ENCODE assay signal across 27 mouse cellular contexts in the genomic region with DNA sequence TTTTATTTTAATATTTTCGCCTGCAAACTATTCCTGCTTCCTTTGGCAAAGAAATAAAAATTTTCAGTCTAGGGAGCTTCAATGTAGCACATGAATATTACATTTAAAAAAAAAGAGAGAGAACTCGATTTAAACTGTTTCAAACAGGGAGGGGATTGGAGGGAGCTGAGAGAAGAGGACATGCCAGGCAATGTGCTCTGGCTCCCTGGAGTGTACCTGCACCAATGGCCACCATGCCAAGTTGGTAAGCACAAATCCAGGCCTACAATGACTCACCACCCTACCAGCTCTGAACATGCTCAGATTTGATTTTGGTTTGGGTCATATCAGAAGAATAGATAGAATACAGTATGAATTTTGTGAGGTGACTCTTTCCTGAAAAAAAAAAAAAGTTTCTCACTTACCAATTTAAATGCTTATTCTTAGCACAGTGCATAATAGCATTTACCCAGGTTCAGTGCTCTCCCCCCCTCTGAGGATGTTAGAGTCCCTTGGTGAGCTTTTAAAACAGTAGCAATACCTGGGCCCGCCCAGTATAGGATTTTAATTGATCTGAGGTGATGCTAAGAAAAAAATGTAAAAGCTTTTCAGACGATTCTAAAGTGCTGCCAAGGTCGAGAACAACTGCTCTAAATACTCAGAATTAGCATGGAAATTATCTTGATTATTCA.
DNase-seq lines count a peak whose midpoint lies in the region; ATAC-seq and TF ChIP-seq lines count a peak whose summit lies in the region.
"Had no signal": no experiment of that assay in that cellular context is flagged by ENCODE, and none has a peak within 500 bp of the region (broad histone marks: within the 10 kb centered on the region; RNA-seq: fewer than 3 reads in every experiment).

No protein-coding gene starts in this region.

- H3K27ac ChIP-seq in hindbrain, embryonic 11.5 days (ENCODE audit: low read depth, low read length) = no peak overlapping the region
- H3K27ac ChIP-seq in hindbrain, embryonic 16.5 days (ENCODE audit: low read depth, low read length) = no peak overlapping the region
- 0 out of 2 replicates have a peak overlapping the region, but pooled peaks have one; percentile 25 for H3K27ac ChIP-seq in forebrain, embryonic 12.5 days
- no peak overlapping the region for H3K27ac ChIP-seq in forebrain, postnatal 0 days (ENCODE audit: low read depth, low read length)
- H3K27ac ChIP-seq: embryonic facial prominence, embryonic 15.5 days; hindbrain, embryonic 13.5 days; left cerebral cortex, adult 2 months; liver, embryonic 15.5 days; neural tube, embryonic 15.5 days had no signal

- H3K4me2 ChIP-seq in hindbrain, embryonic 11.5 days (replicated peaks; ENCODE audit: low read depth, low read length) = no peak overlapping the region
- H3K4me2 ChIP-seq in hindbrain, embryonic 16.5 days (ENCODE audit: low read length) = no peak overlapping the region
- no peak overlapping the region for H3K4me2 ChIP-seq in forebrain, embryonic 12.5 days
- no peak overlapping the region for H3K4me2 ChIP-seq in forebrain, postnatal 0 days (ENCODE audit: low read depth)
- H3K4me2 ChIP-seq: embryonic facial prominence, embryonic 15.5 days; heart, embryonic 11.5 days; hindbrain, embryonic 13.5 days; liver, embryonic 15.5 days; neural tube, embryonic 15.5 days had no signal

- H3K36me3 ChIP-seq in hindbrain, embryonic 11.5 days (ENCODE audit: control insufficient read depth, insufficient read depth, low read length) = no peaks in the 10 kb centered on the region
- H3K36me3 ChIP-seq in hindbrain, embryonic 16.5 days (ENCODE audit: control insufficient read depth, insufficient read depth, low read length) = no peaks in the 10 kb centered on the region
- no peaks in the 10 kb centered on the region for H3K36me3 ChIP-seq in forebrain, embryonic 12.5 days (replicated peaks)
- H3K36me3 ChIP-seq in forebrain, postnatal 0 days (ENCODE audit: insufficient read depth) = no peaks in the 10 kb centered on the region
- H3K36me3 ChIP-seq: embryonic facial prominence, embryonic 15.5 days; hindbrain, embryonic 13.5 days; liver, embryonic 15.5 days; neural tube, embryonic 15.5 days had no signal

- 0 out of 2 replicates have a peak, but pooled peaks cover 2% of the 10 kb centered on the region for H3K4me1 ChIP-seq in hindbrain, embryonic 11.5 days (replicated peaks; ENCODE audit: control insufficient read depth, insufficient read depth, low read length)
- no peaks in the 10 kb centered on the region for H3K4me1 ChIP-seq in hindbrain, embryonic 16.5 days (ENCODE audit: control insufficient read depth, insufficient read depth, low read depth, low read length)
- H3K4me1 ChIP-seq in forebrain, embryonic 12.5 days = peaks cover 19% of the 10 kb centered on the region
- no peaks in the 10 kb centered on the region for H3K4me1 ChIP-seq in forebrain, postnatal 0 days (ENCODE audit: insufficient read depth)
- no peaks in the 10 kb centered on the region for H3K4me1 ChIP-seq in lung, adult 2 months (ENCODE audit: control insufficient read depth, insufficient read depth, low read length)
- H3K4me1 ChIP-seq: embryonic facial prominence, embryonic 15.5 days; liver, embryonic 15.5 days; neural tube, embryonic 15.5 days had no signal

- TF ChIP-seq POLR2A in brain, embryonic 14.5 days (IDR thresholded peaks at IDR 0.05; ENCODE audit: borderline replicate concordance, extremely low read depth, insufficient read depth, insufficient read length, poor library complexity, severe bottlenecking) = no peak
- no peak for TF ChIP-seq POLR2A in lung, adult 2 months (IDR thresholded peaks at IDR 0.05; ENCODE audit: borderline replicate concordance, extremely low read depth, low read depth, low read length)

- H3K4me3 ChIP-seq in hindbrain, embryonic 11.5 days (ENCODE audit: low read depth, low read length) = no peak overlapping the region
- H3K4me3 ChIP-seq in hindbrain, embryonic 16.5 days (ENCODE audit: low read length) = no peak overlapping the region
- H3K4me3 ChIP-seq in forebrain, embryonic 12.5 days (replicated peaks) = no peak overlapping the region
- H3K4me3 ChIP-seq in forebrain, postnatal 0 days (ENCODE audit: low read depth, low read length) = no peak overlapping the region
- no peak overlapping the region for H3K4me3 ChIP-seq in lung, adult 2 months (replicated peaks; ENCODE audit: extremely low read depth, low read depth, low read length)
- H3K4me3 ChIP-seq: embryonic facial prominence, embryonic 15.5 days; hindbrain, embryonic 13.5 days; left cerebral cortex, adult 2 months; liver, embryonic 15.5 days; neural tube, embryonic 15.5 days had no signal

- DNase-seq in hindbrain, embryonic 11.5 days (ENCODE audit: low spot score) = no peak
- peak; percentile 53 for DNase-seq in brain, embryonic 14.5 days (ENCODE audit: low read depth)
- DNase-seq in forebrain, postnatal 0 days = no peak
- no peak for DNase-seq in lung, adult 2 months
- no peak for DNase-seq in urinary bladder, postnatal 4 days (ENCODE audit: low spot score in 2 of 2)
- no peak for DNase-seq in layer of hippocampus, adult 11-12 months (ENCODE audit: low spot score)
- DNase-seq: adrenal gland, adult 2 months; adrenal gland, postnatal 36 days; cerebellum, adult 2 months; cerebellum, postnatal 14 days; gastrocnemius, postnatal 36 days; heart, adult 18-20 months; heart, postnatal 36 days; kidney, adult 9 months; lung, postnatal 36 days; right cerebral cortex, postnatal 14 days; thymus, postnatal 14 days had no signal

- no peaks in the 10 kb centered on the region for H3K9me3 ChIP-seq in hindbrain, embryonic 11.5 days (ENCODE audit: control insufficient read depth, low read length)
- no peaks in the 10 kb centered on the region for H3K9me3 ChIP-seq in hindbrain, embryonic 16.5 days (ENCODE audit: control insufficient read depth, low read length)
- H3K9me3 ChIP-seq in forebrain, embryonic 12.5 days = no peaks in the 10 kb centered on the region
- H3K9me3 ChIP-seq in forebrain, postnatal 0 days (ENCODE audit: low read length) = no peaks in the 10 kb centered on the region
- H3K9me3 ChIP-seq: embryonic facial prominence, embryonic 15.5 days; hindbrain, embryonic 13.5 days; liver, embryonic 15.5 days; neural tube, embryonic 15.5 days had no signal

- no peak for TF ChIP-seq CTCF in brain, embryonic 14.5 days (IDR thresholded peaks at IDR 0.05; ENCODE audit: borderline replicate concordance, extremely low read depth, insufficient read depth, insufficient read length)
- TF ChIP-seq CTCF in forebrain, postnatal 0 days (IDR thresholded peaks at IDR 0.05; ENCODE audit: low read depth) = no peak
- TF ChIP-seq CTCF in lung, adult 2 months (IDR thresholded peaks at IDR 0.05; ENCODE audit: insufficient read depth, low read length) = no peak

- no peaks in the 10 kb centered on the region for H3K27me3 ChIP-seq in hindbrain, embryonic 11.5 days (ENCODE audit: control insufficient read depth, insufficient read depth, low read length)
- no peaks in the 10 kb centered on the region for H3K27me3 ChIP-seq in hindbrain, embryonic 16.5 days (replicated peaks; ENCODE audit: control insufficient read depth, insufficient read depth, low read length)
- no peaks in the 10 kb centered on the region for H3K27me3 ChIP-seq in forebrain, embryonic 12.5 days
- H3K27me3 ChIP-seq in forebrain, postnatal 0 days (ENCODE audit: insufficient read depth, low read length) = no peaks in the 10 kb centered on the region
- H3K27me3 ChIP-seq: embryonic facial prominence, embryonic 15.5 days; hindbrain, embryonic 13.5 days; liver, embryonic 15.5 days; neural tube, embryonic 15.5 days had no signal

- peak; percentile 61; the same call in 1 of the 2 replicates for ATAC-seq in hindbrain, embryonic 11.5 days (ENCODE audit: low FRiP score)
- ATAC-seq in hindbrain, embryonic 16.5 days = no peak
- peak; percentile 70; the same call in 1 of the 2 replicates for ATAC-seq in forebrain, embryonic 12.5 days (ENCODE audit: low FRiP score)
- peak; percentile 38; the same call in 1 of the 2 replicates for ATAC-seq in forebrain, postnatal 0 days
- ATAC-seq: activated CD4-positive, CD25-positive, alpha-beta regulatory T cell, adult 4 months; intestine, postnatal 0 days had no signal

- no peak overlapping the region for H3K9ac ChIP-seq in hindbrain, embryonic 11.5 days (ENCODE audit: low read depth, low read length)
- H3K9ac ChIP-seq in hindbrain, embryonic 16.5 days (ENCODE audit: low read depth, low read length) = no peak overlapping the region
- no peak overlapping the region for H3K9ac ChIP-seq in forebrain, embryonic 12.5 days
- H3K9ac ChIP-seq in forebrain, postnatal 0 days = no peak overlapping the region
- H3K9ac ChIP-seq: embryonic facial prominence, embryonic 15.5 days; hindbrain, embryonic 13.5 days; liver, embryonic 15.5 days; neural tube, embryonic 15.5 days had no signal

- 28% methylated on average over 5 of the region's 5 CpGs for WGBS in hindbrain, embryonic 11.5 days
- 21% methylated on average over 5 of the region's 5 CpGs for WGBS in hindbrain, embryonic 16.5 days
- WGBS in forebrain, embryonic 12.5 days = under 1% methylated on average over 5 of the region's 5 CpGs
- WGBS in forebrain, postnatal 0 days = 14% methylated on average over 5 of the region's 5 CpGs
- 67% methylated on average over 5 of the region's 5 CpGs for WGBS in lung, adult 2 months
